Mouse (Mus musculus) liver, postnatal 0 days (tissue): ENCODE measurements around the gene Flt1. TPM values are rescaled to one million over a fixed set of nuclear protein-coding genes. Genes with fewer than 3 reads are reported as not detected.
A peak's percentile ranks its signal among the peaks of the same experiment; 100 is the strongest.

Source experiments
- ATAC-seq: fragments of 200-750 bp; cut with Nextera tagmentation; 2 replicates; pipeline ENCODE4 v1.8.0; 2017; ENCODE audit warnings: mild to moderate bottlenecking, moderate library complexity
- DNase-seq: peaks from one replicate; pipeline ENCODE4 v3.0.0-alpha.2; 2016
- H3K27ac ChIP-seq: fragments of 300-500 bp; sonication (generic); 2 replicates; pipeline ENCODE4 v1.5.1; 2014; ENCODE audit warnings: antibody characterized with exemption, moderate library complexity, mild to moderate bottlenecking, low read depth
- H3K27me3 ChIP-seq: fragments of 300-500 bp; sonication (generic); 2 replicates; pipeline ENCODE4 v1.6.1; 2014; ENCODE audit warnings: low read length, control low read depth, mixed read lengths; ENCODE audit not compliant: insufficient read depth
- H3K36me3 ChIP-seq: fragments of 300-500 bp; sonication (generic); replicated peaks from 2 replicates; pipeline ENCODE4 v1.6.1; 2014; ENCODE audit warnings: mild to moderate bottlenecking, control low read depth, low read length, moderate library complexity, mixed read lengths; ENCODE audit not compliant: insufficient read depth
- H3K4me1 ChIP-seq: fragments of 300-500 bp; sonication (generic); 2 replicates; pipeline ENCODE4 v1.6.1; 2014; ENCODE audit warnings: antibody characterized with exemption, mild to moderate bottlenecking, control low read depth; ENCODE audit not compliant: insufficient read depth
- H3K4me2 ChIP-seq: fragments of 300-500 bp; sonication (generic); 2 replicates; pipeline ENCODE4 v1.6.1; 2014; ENCODE audit warnings: low read depth, mild to moderate bottlenecking, low read length, moderate library complexity, mixed read lengths
- H3K4me3 ChIP-seq: fragments of 300-500 bp; sonication (generic); 2 replicates; pipeline ENCODE4 v1.5.1; 2014; ENCODE audit warnings: low read depth, low read length
- H3K9ac ChIP-seq: fragments of 300-500 bp; sonication (generic); replicated peaks from 2 replicates; pipeline ENCODE4 v1.6.1; 2014; ENCODE audit warnings: mild to moderate bottlenecking, moderate library complexity
- H3K9me3 ChIP-seq: fragments of 300-500 bp; sonication (generic); 2 replicates; pipeline ENCODE4 v1.6.1; 2016; ENCODE audit warnings: mild to moderate bottlenecking, control low read depth, low read length, mixed read lengths
- CTCF ChIP-seq: sonication (generic); IDR thresholded peaks from 2 replicates; pipeline ENCODE4 v1.5.1; 2016; ENCODE audit warnings: antibody characterized with exemption, low read depth
- EP300 ChIP-seq: IDR thresholded peaks from 2 replicates; pipeline ENCODE4 v1.6.1; 2016; ENCODE audit warnings: antibody characterized with exemption, low read depth, mild to moderate bottlenecking
- WGBS: fragments of 180-500 bp; shearing (Covaris S2); extraction: QIAGEN DNeasy Blood & Tissue Kit; methylation state at CpG from one replicate; pipeline ENCODE4 v1.1.7; 2014; ENCODE audit not compliant: insufficient replicate concordance; 5-methylcytosine and 5-hydroxymethylcytosine counted together
- polyA plus RNA-seq: library from polyadenylated mRNA; unstranded; fragments of >200 nt; fragmentation: Nextera tagmentation; extraction: Ambion mirVana; gene quantifications from 2 replicates; pipeline ENCODE4 v1.2.1, GENCODE M21; 2015

Gene Flt1
- polyA plus RNA-seq, 1 experiment from 2014 or later, result 2.8 TPM

DNA sequence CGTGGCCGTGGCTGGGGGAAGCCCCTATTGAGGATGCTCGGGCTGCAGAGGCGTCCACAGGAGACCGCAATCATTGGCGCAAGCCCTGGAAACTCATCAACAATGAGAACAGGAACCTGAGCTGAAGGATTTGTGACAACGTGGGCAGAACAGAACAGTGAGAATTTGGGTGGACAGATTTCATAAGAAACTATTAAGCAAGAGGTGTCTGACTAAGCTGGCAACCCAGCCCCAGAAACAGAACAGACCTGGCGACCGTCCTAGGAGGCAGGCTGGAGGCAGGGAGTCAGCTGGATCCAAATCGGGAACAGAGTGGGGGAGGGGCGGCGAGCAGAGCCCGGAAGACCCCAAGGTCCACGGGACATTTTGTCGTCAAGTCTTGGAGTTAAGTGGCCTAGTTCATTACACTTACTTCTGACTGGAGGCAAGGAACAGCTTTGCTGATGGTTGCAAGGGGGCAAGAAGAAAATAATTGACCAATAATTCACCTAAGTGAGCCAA is 22.3 kb upstream of the Flt1 start:
- H3K9me3 ChIP-seq, result no peaks in the 10 kb centered on the region
- TF ChIP-seq EP300 (peak; percentile 30; the same call in 1 of the 2 replicates), CTCF (no peak)
- peaks cover 7% of the 10 kb centered on the region for H3K4me1 ChIP-seq
- WGBS, result 3% methylated on average over 15 of the region's 15 CpGs
- ATAC-seq, result peak; percentile 81
- no peak overlapping the region for H3K27ac ChIP-seq
- peaks cover 20% of the 10 kb centered on the region for H3K27me3 ChIP-seq
- H3K36me3 ChIP-seq, result no peaks in the 10 kb centered on the region
- H3K4me3 ChIP-seq, result no peak overlapping the region
- peak; percentile 67 for DNase-seq
- H3K4me2 ChIP-seq, result peak overlapping the region; percentile 62
- H3K9ac ChIP-seq, result no peak overlapping the region

DNA sequence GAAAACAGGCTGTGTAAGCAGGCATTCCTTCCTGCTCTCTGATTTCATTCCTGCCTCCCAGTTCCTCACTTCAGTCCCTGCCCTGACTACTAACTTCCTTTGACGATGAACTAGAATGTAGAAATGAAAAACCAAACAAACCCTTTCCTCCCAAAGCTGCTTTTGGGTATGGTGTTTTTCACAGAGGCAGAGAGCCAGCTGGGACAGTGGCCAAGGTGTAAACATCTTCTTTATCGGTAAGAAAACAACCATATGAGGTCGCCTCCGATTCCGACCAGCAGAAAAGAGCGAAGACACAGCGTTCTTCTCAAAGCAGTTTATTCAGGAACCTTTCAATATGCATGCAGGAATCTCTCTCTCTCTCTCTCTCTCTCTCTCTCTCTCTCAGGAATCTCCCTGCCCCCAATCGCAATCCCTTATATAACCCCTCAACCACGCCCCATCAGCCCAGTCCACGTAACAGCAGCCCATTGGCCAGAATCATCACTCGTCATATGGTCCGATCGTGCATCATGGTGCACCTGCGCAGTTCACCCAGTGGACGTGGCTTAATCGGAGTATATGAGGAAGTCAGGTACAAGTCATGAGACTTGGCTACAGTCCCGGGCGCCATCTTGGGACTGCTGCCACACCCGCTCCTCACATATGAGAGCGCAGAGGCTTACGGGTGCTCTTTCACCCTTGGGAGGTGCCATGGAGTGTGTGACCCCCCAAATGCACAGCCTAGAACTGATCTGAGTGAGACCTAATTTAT is 19.3 kb upstream of the Flt1 start:
- peaks cover 3% of the 10 kb centered on the region for H3K27me3 ChIP-seq
- H3K9me3 ChIP-seq, result no peaks in the 10 kb centered on the region
- 86% methylated on average over 21 of the region's 21 CpGs for WGBS
- H3K4me3 ChIP-seq, result no peak overlapping the region
- H3K4me2 ChIP-seq, result no peak overlapping the region
- H3K27ac ChIP-seq, result no peak overlapping the region
- TF ChIP-seq CTCF (no peak), EP300 (no peak)
- no peak overlapping the region for H3K9ac ChIP-seq
- no peak for ATAC-seq
- DNase-seq, result no peak
- H3K36me3 ChIP-seq, result no peaks in the 10 kb centered on the region
- H3K4me1 ChIP-seq, result peaks cover 2% of the 10 kb centered on the region; the same call in 1 of the 2 replicates

DNA sequence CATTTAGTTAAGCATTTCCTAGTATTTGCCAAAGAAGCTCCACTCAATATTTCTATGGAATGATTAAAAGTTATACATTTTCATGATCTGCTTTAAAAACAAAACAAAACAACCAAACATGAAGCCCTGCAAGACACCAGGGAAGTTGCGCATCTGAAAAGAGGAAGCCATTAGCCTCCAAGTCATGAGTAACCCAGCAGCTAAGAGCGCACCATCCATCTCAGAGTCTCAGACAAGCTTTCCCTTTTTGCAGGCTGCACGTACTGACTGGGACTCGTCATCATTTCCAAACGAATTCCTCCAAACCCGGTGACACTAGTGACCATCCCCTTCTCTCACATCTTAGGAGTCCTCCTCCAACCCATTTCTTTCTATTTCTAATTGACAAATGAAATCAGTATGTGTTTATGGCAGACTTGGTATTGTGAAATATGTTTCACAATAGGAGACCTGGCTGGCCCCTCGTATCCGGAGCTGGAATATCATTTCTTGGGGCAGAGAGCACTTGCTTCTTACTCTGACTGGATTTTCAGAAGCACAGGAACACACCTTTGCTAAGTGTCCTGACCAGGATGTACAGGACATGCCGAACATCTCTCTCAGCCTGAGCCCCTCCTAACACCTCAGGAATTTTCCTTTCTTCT is 16.8 kb upstream of the Flt1 start:
- Histone ChIP-seq H3K27me3 (no peaks in the 10 kb centered on the region), H3K4me1 (no peaks in the 10 kb centered on the region; the same call in 1 of the 2 replicates), H3K36me3 (no peaks in the 10 kb centered on the region), H3K27ac (peak overlapping the region; percentile 37; the same call in 1 of the 2 replicates), H3K4me3 (no peak overlapping the region), H3K9me3 (0 out of 2 replicates have a peak, but pooled peaks cover 2% of the 10 kb centered on the region), H3K4me2 (peak overlapping the region; percentile 26; the same call in 1 of the 2 replicates), H3K9ac (no peak overlapping the region)
- no peak for ATAC-seq
- WGBS, result 47% methylated on average over 9 of the region's 9 CpGs
- TF ChIP-seq EP300 (no peak), CTCF (no peak)
- DNase-seq, result no peak

DNA sequence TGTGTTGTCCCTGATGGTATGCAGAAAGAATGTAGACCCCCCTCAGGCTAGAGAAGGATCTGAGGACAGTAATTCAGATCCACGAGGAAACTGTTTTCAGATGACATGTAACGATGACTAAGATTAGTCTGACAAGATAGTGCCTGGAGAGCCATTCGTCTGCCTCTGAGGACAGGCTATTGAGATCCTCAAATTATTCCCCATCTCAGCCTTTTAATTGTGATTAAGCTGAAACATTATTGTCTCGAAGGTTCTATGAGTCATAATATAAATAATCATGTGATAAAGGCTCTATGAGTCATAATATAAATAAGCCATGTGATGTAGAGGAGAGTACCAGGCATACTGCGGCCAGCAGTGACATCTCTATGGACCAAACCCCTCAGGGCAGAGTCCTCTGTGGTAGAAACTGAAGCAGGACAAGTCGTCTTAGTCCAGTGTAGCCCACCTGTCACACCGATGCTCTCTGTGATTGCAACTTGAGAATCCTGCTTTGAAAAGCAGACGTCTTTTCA is 11.0 kb upstream of the Flt1 start:
- no peaks in the 10 kb centered on the region for H3K4me1 ChIP-seq
- H3K27me3 ChIP-seq, result no peaks in the 10 kb centered on the region
- DNase-seq, result no peak
- H3K4me3 ChIP-seq, result no peak overlapping the region
- TF ChIP-seq CTCF, result no peak
- no peak for TF ChIP-seq EP300
- 0 out of 2 replicates have a peak, but pooled peaks cover 2% of the 10 kb centered on the region for H3K9me3 ChIP-seq
- 65% methylated on average over 8 of the region's 8 CpGs for WGBS
- no peaks in the 10 kb centered on the region for H3K36me3 ChIP-seq
- no peak for ATAC-seq
- H3K9ac ChIP-seq, result no peak overlapping the region
- H3K4me2 ChIP-seq, result no peak overlapping the region
- no peak overlapping the region for H3K27ac ChIP-seq

DNA sequence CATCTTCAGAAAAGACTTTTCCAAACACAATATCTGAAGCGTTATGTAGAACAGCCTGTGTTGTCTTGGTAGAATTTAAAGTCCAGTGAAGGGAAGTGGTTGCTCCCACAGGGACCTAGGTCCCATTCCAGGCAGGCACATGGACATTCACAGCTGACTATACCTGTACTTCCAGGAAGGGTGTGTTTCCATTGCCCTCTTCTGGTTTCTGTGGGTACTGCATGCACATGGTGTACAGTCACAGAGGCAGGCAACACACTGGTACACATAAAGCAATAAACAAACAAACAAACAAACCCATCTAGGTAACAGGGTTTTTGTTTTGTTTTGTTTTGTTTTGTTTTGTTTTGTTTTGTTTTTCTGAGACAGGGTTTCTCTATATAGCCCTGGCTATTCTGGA is 7.9 kb upstream of the Flt1 start:
- no peak overlapping the region for H3K4me2 ChIP-seq
- DNase-seq, result peak; percentile 35
- ATAC-seq, result no peak
- H3K27me3 ChIP-seq, result peaks cover under 1% of the 10 kb centered on the region; the same call in 1 of the 2 replicates
- H3K9ac ChIP-seq, result no peak overlapping the region
- WGBS, result 86% methylated on average over 1 of the region's 1 CpGs
- no peaks in the 10 kb centered on the region for H3K36me3 ChIP-seq
- no peaks in the 10 kb centered on the region for H3K9me3 ChIP-seq
- peak; percentile 68 for TF ChIP-seq CTCF
- no peak for TF ChIP-seq EP300
- H3K4me3 ChIP-seq, result no peak overlapping the region
- no peak overlapping the region for H3K27ac ChIP-seq
- no peaks in the 10 kb centered on the region for H3K4me1 ChIP-seq

DNA sequence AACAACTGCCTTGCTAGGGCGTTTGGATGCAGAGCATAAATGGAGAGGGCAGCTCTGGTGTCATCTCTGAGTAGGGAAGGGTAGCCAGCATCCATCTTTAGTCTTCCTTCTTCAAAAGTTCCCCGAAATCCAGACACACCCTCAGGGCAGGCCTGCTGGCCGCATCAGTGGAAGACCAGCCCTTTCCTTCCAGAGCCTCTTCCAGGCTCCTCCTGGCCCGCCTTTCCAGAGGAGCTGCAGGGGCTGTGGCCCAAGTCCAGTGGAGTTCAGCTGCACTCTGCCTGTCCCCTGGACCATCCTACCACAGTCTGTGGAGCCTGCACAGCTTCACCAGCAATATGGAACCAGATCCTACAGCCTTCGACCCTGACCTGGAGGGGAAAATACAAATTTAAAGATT is 7.1 kb upstream of the Flt1 start:
- H3K9ac ChIP-seq, result no peak overlapping the region
- peaks cover 6% of the 10 kb centered on the region for H3K27me3 ChIP-seq
- no peak for ATAC-seq
- 66% methylated on average over 5 of the region's 5 CpGs for WGBS
- no peaks in the 10 kb centered on the region for H3K4me1 ChIP-seq
- no peak overlapping the region for H3K4me2 ChIP-seq
- TF ChIP-seq EP300, result no peak
- no peak for TF ChIP-seq CTCF
- H3K36me3 ChIP-seq, result no peaks in the 10 kb centered on the region
- no peak overlapping the region for H3K27ac ChIP-seq
- no peaks in the 10 kb centered on the region for H3K9me3 ChIP-seq
- no peak for DNase-seq
- H3K4me3 ChIP-seq, result no peak overlapping the region
